Mouse (Mus musculus): ENCODE data around the gene Cct4. TPM values are rescaled to one million over a fixed set of nuclear protein-coding genes. Genes with fewer than 3 reads are reported as not detected.

Gene Cct4
- polyA plus RNA-seq, 1 experiment from 2014 or later, result 448 TPM

- no peak overlapping the region for H3K4me2 ChIP-seq
- DNase-seq (ENCODE audit: low spot score, missing footprints), result no peak
- no peaks in the 10 kb centered on the region for H3K36me3 ChIP-seq (ENCODE audit: control insufficient read depth, insufficient read depth, low read length)
- peaks cover 14% of the 10 kb centered on the region for H3K4me1 ChIP-seq (ENCODE audit: control insufficient read depth, insufficient read depth, low read length)
- H3K4me3 ChIP-seq (ENCODE audit: low read depth, low read length), result no peak overlapping the region
- H3K9ac ChIP-seq (ENCODE audit: low read length), result no peak overlapping the region
- no peaks in the 10 kb centered on the region for H3K27me3 ChIP-seq (ENCODE audit: control insufficient read depth, insufficient read depth, low read length)
- WGBS, result 94% methylated on average over 1 of the region's 1 CpGs
- no peak for ATAC-seq (ENCODE audit: low FRiP score)
- no peaks in the 10 kb centered on the region for H3K9me3 ChIP-seq (ENCODE audit: control insufficient read depth, low read length)
- H3K27ac ChIP-seq (ENCODE audit: low read depth, low read length), result no peak overlapping the region
Observed at GRCm38 (mm10) chr11:22979221-22979620, 11.1 kb upstream of the Cct4 start.

DNA sequence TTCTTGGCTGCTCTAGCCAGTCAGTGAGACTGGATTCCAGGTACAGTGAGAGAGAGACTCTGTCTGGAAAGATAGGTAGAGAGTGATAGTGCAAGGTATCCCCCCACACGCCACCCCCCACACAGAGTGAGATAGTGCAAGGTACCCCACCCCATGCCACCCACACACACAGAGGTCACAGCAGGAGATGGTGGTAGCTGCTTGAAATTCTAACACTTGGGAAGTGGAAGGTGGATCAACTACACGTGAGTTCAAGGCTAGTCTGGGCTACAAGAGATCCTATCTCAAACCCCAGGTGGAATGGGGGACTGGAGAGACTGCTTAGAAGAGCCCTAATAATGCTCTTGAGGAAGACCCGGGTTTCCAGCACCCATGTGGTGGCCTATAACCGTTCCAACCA is 9.3 kb upstream of the Cct4 start:
- H3K4me3 ChIP-seq (ENCODE audit: low read depth, low read length), result peak overlapping the region; percentile 56
- H3K4me1 ChIP-seq (ENCODE audit: control insufficient read depth, insufficient read depth, low read length), result peaks cover 8% of the 10 kb centered on the region
- ATAC-seq (ENCODE audit: low FRiP score) (no peak), DNase-seq (ENCODE audit: low spot score, missing footprints) (no peak)
- no peaks in the 10 kb centered on the region for H3K9me3 ChIP-seq (ENCODE audit: control insufficient read depth, low read length)
- H3K4me2 ChIP-seq, result peak overlapping the region; percentile 76
- WGBS, result 48% methylated on average over 4 of the region's 4 CpGs
- peak overlapping the region; percentile 69 for H3K9ac ChIP-seq (ENCODE audit: low read length)
- H3K27ac ChIP-seq (ENCODE audit: low read depth, low read length), result no peak overlapping the region
- H3K36me3 ChIP-seq (ENCODE audit: control insufficient read depth, insufficient read depth, low read length), result no peaks in the 10 kb centered on the region
- no peaks in the 10 kb centered on the region for H3K27me3 ChIP-seq (ENCODE audit: control insufficient read depth, insufficient read depth, low read length)

GRCm38 (mm10) chr11:22981543-22981950 is 8.8 kb upstream of the Cct4 start:
- H3K4me1 ChIP-seq (ENCODE audit: control insufficient read depth, insufficient read depth, low read length), result peaks cover 8% of the 10 kb centered on the region
- H3K4me2 ChIP-seq, result peak overlapping the region; percentile 76
- DNase-seq (ENCODE audit: low spot score, missing footprints), result peak; percentile 90
- H3K4me3 ChIP-seq (ENCODE audit: low read depth, low read length), result peak overlapping the region; percentile 56
- H3K9ac ChIP-seq (ENCODE audit: low read length), result peak overlapping the region; percentile 69
- peak; percentile 51 for ATAC-seq (ENCODE audit: low FRiP score)
- no peaks in the 10 kb centered on the region for H3K9me3 ChIP-seq (ENCODE audit: control insufficient read depth, low read length)
- peak overlapping the region; percentile 89 for H3K27ac ChIP-seq (ENCODE audit: low read depth, low read length)
- H3K27me3 ChIP-seq (ENCODE audit: control insufficient read depth, insufficient read depth, low read length), result no peaks in the 10 kb centered on the region
- no peaks in the 10 kb centered on the region for H3K36me3 ChIP-seq (ENCODE audit: control insufficient read depth, insufficient read depth, low read length)
- WGBS, result 4% methylated on average over 12 of the region's 12 CpGs

GRCm38 (mm10) chr11:22981984-22982757 is 8.1 kb upstream of the Cct4 start, which contains the start of the genes Gm28048 and Commd1:
Gm28048 (minus strand) TSS chr11:22982090.
Commd1 (minus strand) TSS chr11:22982382.
- Histone ChIP-seq H3K4me2 (peak within 1 kb of the TSS; percentile 76), H3K27me3 (ENCODE audit: control insufficient read depth, insufficient read depth, low read length) (no peaks in the 10 kb centered on the region), H3K9ac (ENCODE audit: low read length) (peak within 1 kb of the TSS; percentile 69), H3K4me1 (ENCODE audit: control insufficient read depth, insufficient read depth, low read length) (peaks cover 8% of the 10 kb centered on the region), H3K27ac (ENCODE audit: low read depth, low read length) (peak within 1 kb of the TSS; percentile 89), H3K4me3 (ENCODE audit: low read depth, low read length) (peak within 1 kb of the TSS; percentile 56), H3K9me3 (ENCODE audit: control insufficient read depth, low read length) (no peaks in the 10 kb centered on the region), H3K36me3 (ENCODE audit: control insufficient read depth, insufficient read depth, low read length) (no peaks in the 10 kb centered on the region)
- DNase-seq (ENCODE audit: low spot score, missing footprints) (peak; percentile 100), ATAC-seq (ENCODE audit: low FRiP score) (peak; percentile 94)
- 4% methylated on average over 42 of the region's 42 CpGs for WGBS

DNA sequence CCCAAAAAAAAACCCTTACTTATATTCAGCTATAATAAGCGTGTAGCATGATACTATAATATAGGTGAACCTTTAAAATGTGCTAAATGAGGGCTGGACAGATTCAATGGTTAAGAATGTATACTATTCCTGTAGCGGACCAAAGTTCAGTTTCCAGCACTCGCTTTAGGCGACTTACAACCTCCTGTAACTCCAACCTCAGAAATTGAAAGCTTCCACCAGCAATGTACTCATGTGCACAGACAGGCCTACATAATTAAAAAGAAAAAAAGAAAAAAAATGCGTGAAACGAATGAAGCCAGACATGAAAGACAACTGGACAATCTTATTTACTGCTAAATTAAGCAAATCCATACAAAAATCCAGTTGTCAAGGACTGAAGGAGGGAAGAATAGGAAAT is 7.5 kb upstream of the Cct4 start:
- no peak overlapping the region for H3K27ac ChIP-seq (ENCODE audit: low read depth, low read length)
- no peak overlapping the region for H3K4me3 ChIP-seq (ENCODE audit: low read depth, low read length)
- no peaks in the 10 kb centered on the region for H3K36me3 ChIP-seq (ENCODE audit: control insufficient read depth, insufficient read depth, low read length)
- H3K9me3 ChIP-seq (ENCODE audit: control insufficient read depth, low read length), result no peaks in the 10 kb centered on the region
- H3K27me3 ChIP-seq (ENCODE audit: control insufficient read depth, insufficient read depth, low read length), result no peaks in the 10 kb centered on the region
- ATAC-seq (ENCODE audit: low FRiP score) (no peak), DNase-seq (ENCODE audit: low spot score, missing footprints) (peak; percentile 81)
- no peak overlapping the region for H3K9ac ChIP-seq (ENCODE audit: low read length)
- WGBS, result 71% methylated on average over 6 of the region's 6 CpGs
- peaks cover 8% of the 10 kb centered on the region for H3K4me1 ChIP-seq (ENCODE audit: control insufficient read depth, insufficient read depth, low read length)
- H3K4me2 ChIP-seq, result no peak overlapping the region

- H3K4me2 ChIP-seq, result no peak overlapping the region
- no peaks in the 10 kb centered on the region for H3K9me3 ChIP-seq (ENCODE audit: control insufficient read depth, low read length)
- H3K4me3 ChIP-seq (ENCODE audit: low read depth, low read length), result no peak overlapping the region
- DNase-seq (ENCODE audit: low spot score, missing footprints) (peak; percentile 67), ATAC-seq (ENCODE audit: low FRiP score) (no peak)
- no peaks in the 10 kb centered on the region for H3K27me3 ChIP-seq (ENCODE audit: control insufficient read depth, insufficient read depth, low read length)
- WGBS, result 86% methylated on average over 3 of the region's 3 CpGs
- H3K36me3 ChIP-seq (ENCODE audit: control insufficient read depth, insufficient read depth, low read length), result no peaks in the 10 kb centered on the region
- H3K4me1 ChIP-seq (ENCODE audit: control insufficient read depth, insufficient read depth, low read length), result peaks cover 12% of the 10 kb centered on the region
- H3K27ac ChIP-seq (ENCODE audit: low read depth, low read length), result no peak overlapping the region
- no peak overlapping the region for H3K9ac ChIP-seq (ENCODE audit: low read length)
Observed at GRCm38 (mm10) chr11:22985510-22985909, 4.8 kb upstream of the Cct4 start.

- H3K4me2 ChIP-seq, result no peak overlapping the region
- H3K4me1 ChIP-seq (ENCODE audit: control insufficient read depth, insufficient read depth, low read length), result peaks cover 13% of the 10 kb centered on the region
- H3K27ac ChIP-seq (ENCODE audit: low read depth, low read length), result no peak overlapping the region
- no peaks in the 10 kb centered on the region for H3K36me3 ChIP-seq (ENCODE audit: control insufficient read depth, insufficient read depth, low read length)
- no peaks in the 10 kb centered on the region for H3K27me3 ChIP-seq (ENCODE audit: control insufficient read depth, insufficient read depth, low read length)
- peak; percentile 92 for DNase-seq (ENCODE audit: low spot score, missing footprints)
- H3K9ac ChIP-seq (ENCODE audit: low read length), result no peak overlapping the region
- H3K4me3 ChIP-seq (ENCODE audit: low read depth, low read length), result no peak overlapping the region
- 60% methylated on average over 2 of the region's 2 CpGs for WGBS
- no peaks in the 10 kb centered on the region for H3K9me3 ChIP-seq (ENCODE audit: control insufficient read depth, low read length)
- ATAC-seq (ENCODE audit: low FRiP score), result no peak
Observed at GRCm38 (mm10) chr11:22987357-22987756, 3.0 kb upstream of the Cct4 start.

DNA sequence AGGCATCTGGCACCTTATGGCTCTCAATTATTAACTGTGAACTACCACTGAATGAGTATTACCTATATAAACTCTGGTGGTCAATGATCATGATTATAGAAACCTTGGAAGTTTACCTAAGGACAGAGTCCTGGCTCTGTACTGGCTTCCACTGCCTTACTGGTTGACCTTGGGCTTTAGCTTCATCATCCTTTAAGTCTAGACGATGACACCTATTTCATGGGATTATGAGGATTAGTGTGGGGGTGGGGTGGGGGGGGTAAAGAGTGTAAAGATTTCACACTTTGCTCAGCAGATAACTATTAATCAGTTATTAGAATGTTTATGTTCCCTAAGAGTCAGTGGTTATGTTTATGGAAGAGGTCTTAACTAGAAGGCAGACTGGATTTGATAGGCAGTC is 533 bp upstream of the Cct4 start:
- Histone ChIP-seq H3K27ac (ENCODE audit: low read depth, low read length) (peak overlapping the region; percentile 76), H3K27me3 (ENCODE audit: control insufficient read depth, insufficient read depth, low read length) (no peaks in the 10 kb centered on the region), H3K9me3 (ENCODE audit: control insufficient read depth, low read length) (no peaks in the 10 kb centered on the region), H3K9ac (ENCODE audit: low read length) (peak overlapping the region; percentile 92), H3K4me3 (ENCODE audit: low read depth, low read length) (peak overlapping the region; percentile 76), H3K36me3 (ENCODE audit: control insufficient read depth, insufficient read depth, low read length) (peaks cover 4% of the 10 kb centered on the region; the same call in 1 of the 2 replicates), H3K4me1 (ENCODE audit: control insufficient read depth, insufficient read depth, low read length) (peaks cover 13% of the 10 kb centered on the region), H3K4me2 (peak overlapping the region; percentile 62)
- DNase-seq (ENCODE audit: low spot score, missing footprints) (peak; percentile 78), ATAC-seq (ENCODE audit: low FRiP score) (0 out of 2 replicates have a peak, but pooled peaks have one; percentile 12)
- 48% methylated on average over 1 of the region's 1 CpGs for WGBS

- H3K27me3 ChIP-seq (ENCODE audit: control insufficient read depth, insufficient read depth, low read length), result no peaks in the 10 kb centered on the region
- 14% methylated on average over 14 of the region's 14 CpGs for WGBS
Observed at GRCm38 (mm10) chr11:22991218-22991835, 1.0 kb downstream of the Cct4 start.

More at GRCm38 (mm10) chr11:22991218-22991835, 1.0 kb downstream of the Cct4 start:
- peaks cover 8% of the 10 kb centered on the region; the same call in 1 of the 2 replicates for H3K36me3 ChIP-seq (ENCODE audit: control insufficient read depth, insufficient read depth, low read length)
- peak overlapping the region; percentile 92 for H3K9ac ChIP-seq (ENCODE audit: low read length)
- peaks cover 13% of the 10 kb centered on the region for H3K4me1 ChIP-seq (ENCODE audit: control insufficient read depth, insufficient read depth, low read length)
- peak overlapping the region; percentile 62 for H3K4me2 ChIP-seq
- no peak overlapping the region for H3K27ac ChIP-seq (ENCODE audit: low read depth, low read length)
- H3K9me3 ChIP-seq (ENCODE audit: control insufficient read depth, low read length), result no peaks in the 10 kb centered on the region
- peak overlapping the region; percentile 76 for H3K4me3 ChIP-seq (ENCODE audit: low read depth, low read length)
- DNase-seq (ENCODE audit: low spot score, missing footprints) (peak; percentile 80), ATAC-seq (ENCODE audit: low FRiP score) (no peak)

All from midbrain, embryonic 11.5 days (tissue).